Mouse (Mus musculus): Measurements from ENCODE around the gene Gm21830. TPM values are rescaled to one million over a fixed set of nuclear protein-coding genes. Genes with fewer than 3 reads are reported as not detected.
"Not testable (repeated sequence)": the region's sequence is repeated elsewhere in the genome, so short reads cannot be mapped to it uniquely, and the experiment has no call there.

Gene Gm21830
- polyA plus RNA-seq, 1 experiment from 2014 or later = not detected

DNA sequence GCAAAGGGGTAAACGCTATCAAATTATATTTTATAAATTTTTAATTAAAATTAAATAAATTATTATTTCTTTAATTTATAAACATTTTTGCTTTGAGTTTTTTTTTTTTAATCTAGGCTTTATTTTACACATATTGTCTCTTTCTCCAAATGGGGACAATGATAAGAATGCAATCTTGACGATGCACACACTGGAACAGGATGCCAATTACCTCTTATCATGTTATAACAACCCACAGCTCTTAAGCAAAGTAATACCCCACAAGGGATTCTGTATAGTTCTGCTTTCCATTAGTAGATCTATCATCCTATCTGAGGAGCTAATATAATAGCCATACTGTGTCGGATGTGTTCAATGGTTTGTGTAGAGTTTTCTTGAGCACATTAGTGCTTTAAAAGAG is 47.3 kb downstream of the Gm21830 start:
- H3K27me3 ChIP-seq (ENCODE audit: insufficient read depth, low read length) = no peaks in the 10 kb centered on the region
- ATAC-seq (ENCODE audit: low FRiP score, low TSS enrichment) = no peak
- no peak overlapping the region for H3K4me3 ChIP-seq (ENCODE audit: low read length)
- no peak overlapping the region for H3K4me2 ChIP-seq (replicated peaks; ENCODE audit: low read depth, low read length)
- WGBS = 92% methylated on average over 3 of the region's 3 CpGs
- no peak overlapping the region for H3K27ac ChIP-seq (ENCODE audit: low read length)
- H3K9ac ChIP-seq (replicated peaks; ENCODE audit: low read length) = no peak overlapping the region
- no peaks in the 10 kb centered on the region for H3K36me3 ChIP-seq (ENCODE audit: insufficient read depth, low read length)
- H3K4me1 ChIP-seq (ENCODE audit: insufficient read depth, low read length) = no peaks in the 10 kb centered on the region
- no peaks in the 10 kb centered on the region; the same call in 1 of the 2 replicates for H3K9me3 ChIP-seq (ENCODE audit: low read length)

DNA sequence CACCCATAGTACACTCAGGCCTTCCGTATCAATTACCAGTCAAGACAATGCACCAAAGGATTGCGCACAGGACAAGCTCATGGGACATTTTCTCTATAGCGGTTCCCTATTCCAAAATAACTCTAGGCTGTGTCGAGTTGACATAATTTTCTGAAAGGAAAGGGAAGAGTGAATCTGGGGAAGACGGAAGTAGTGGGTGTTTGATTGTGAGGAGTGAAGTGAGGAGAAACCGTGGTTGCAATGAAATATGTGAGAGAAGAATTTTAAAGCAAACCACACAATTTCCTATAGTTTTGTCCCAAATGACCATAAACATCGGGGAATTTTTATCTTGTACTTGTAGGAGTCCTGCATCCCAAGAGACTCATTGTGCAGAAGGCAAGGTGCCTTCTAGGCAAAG is 53.5 kb downstream of the Gm21830 start:
- H3K9me3 ChIP-seq (ENCODE audit: low read length) = no peaks in the 10 kb centered on the region
- no peaks in the 10 kb centered on the region for H3K36me3 ChIP-seq (ENCODE audit: insufficient read depth, low read length)
- no peak overlapping the region for H3K4me2 ChIP-seq (replicated peaks; ENCODE audit: low read depth, low read length)
- WGBS = 86% methylated on average over 7 of the region's 7 CpGs
- no peak for ATAC-seq (ENCODE audit: low FRiP score, low TSS enrichment)
- H3K4me3 ChIP-seq (ENCODE audit: low read length) = no peak overlapping the region
- H3K4me1 ChIP-seq (ENCODE audit: insufficient read depth, low read length) = no peaks in the 10 kb centered on the region
- no peak overlapping the region for H3K9ac ChIP-seq (replicated peaks; ENCODE audit: low read length)
- no peaks in the 10 kb centered on the region for H3K27me3 ChIP-seq (ENCODE audit: insufficient read depth, low read length)
- H3K27ac ChIP-seq (ENCODE audit: low read length) = no peak overlapping the region

DNA sequence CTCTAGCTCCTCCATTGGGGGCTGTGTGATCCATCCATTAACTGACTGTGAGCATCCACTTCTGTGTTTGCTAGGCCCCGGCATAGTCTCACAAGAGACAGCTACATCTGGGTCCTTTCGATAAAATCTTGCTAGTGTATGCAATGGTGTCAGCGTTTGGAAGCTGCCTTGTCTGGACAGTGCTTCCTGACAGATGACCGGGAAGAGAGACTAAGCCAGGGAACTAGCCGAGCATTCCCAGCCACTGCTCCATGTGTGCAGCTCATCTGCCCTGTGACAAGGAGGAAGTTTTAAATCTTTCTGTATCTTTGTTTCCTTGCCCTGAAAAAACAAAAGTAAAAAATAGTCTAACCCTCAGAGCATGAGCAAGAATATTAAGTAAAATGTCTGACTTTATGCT is 56.5 kb downstream of the Gm21830 start:
- H3K4me3 ChIP-seq (ENCODE audit: low read length); H3K36me3 ChIP-seq (ENCODE audit: insufficient read depth, low read length); H3K9me3 ChIP-seq (ENCODE audit: low read length); H3K9ac ChIP-seq (replicated peaks; ENCODE audit: low read length); H3K4me1 ChIP-seq (ENCODE audit: insufficient read depth, low read length); H3K27me3 ChIP-seq (ENCODE audit: insufficient read depth, low read length); H3K4me2 ChIP-seq (replicated peaks; ENCODE audit: low read depth, low read length); H3K27ac ChIP-seq (ENCODE audit: low read length): not testable (repeated sequence)
- 52% methylated on average over 5 of the region's 5 CpGs for WGBS
- peak; percentile 80; the same call in 1 of the 2 replicates for ATAC-seq (ENCODE audit: low FRiP score, low TSS enrichment)

DNA sequence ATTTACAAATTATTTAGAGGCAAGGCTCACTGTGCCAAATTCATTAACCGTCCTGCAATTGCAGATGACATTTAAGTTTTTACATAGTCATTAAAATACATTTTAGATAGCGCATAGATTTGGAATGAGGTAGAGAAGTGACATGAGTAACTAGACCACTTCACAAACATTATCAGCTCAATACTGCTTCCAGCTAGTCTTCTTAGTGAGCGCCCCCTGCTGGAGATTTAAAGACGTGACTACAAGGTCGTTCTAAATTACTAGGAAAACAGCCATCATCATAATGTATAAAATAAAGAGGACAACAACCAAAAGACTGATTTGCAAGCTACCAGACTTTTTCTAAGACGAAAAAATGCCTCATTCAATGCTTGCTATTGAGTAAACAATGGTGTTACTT is 64.2 kb downstream of the Gm21830 start:
- Histone ChIP-seq H3K4me2 (replicated peaks; ENCODE audit: low read depth, low read length) (no peak overlapping the region), H3K27ac (ENCODE audit: low read length) (no peak overlapping the region), H3K4me1 (ENCODE audit: insufficient read depth, low read length) (no peaks in the 10 kb centered on the region), H3K4me3 (ENCODE audit: low read length) (no peak overlapping the region), H3K9ac (replicated peaks; ENCODE audit: low read length) (no peak overlapping the region), H3K36me3 (ENCODE audit: insufficient read depth, low read length) (no peaks in the 10 kb centered on the region), H3K27me3 (ENCODE audit: insufficient read depth, low read length) (no peaks in the 10 kb centered on the region), H3K9me3 (ENCODE audit: low read length) (no peaks in the 10 kb centered on the region)
- 15% methylated on average over 6 of the region's 6 CpGs for WGBS
- ATAC-seq (ENCODE audit: low FRiP score, low TSS enrichment) = no peak

DNA sequence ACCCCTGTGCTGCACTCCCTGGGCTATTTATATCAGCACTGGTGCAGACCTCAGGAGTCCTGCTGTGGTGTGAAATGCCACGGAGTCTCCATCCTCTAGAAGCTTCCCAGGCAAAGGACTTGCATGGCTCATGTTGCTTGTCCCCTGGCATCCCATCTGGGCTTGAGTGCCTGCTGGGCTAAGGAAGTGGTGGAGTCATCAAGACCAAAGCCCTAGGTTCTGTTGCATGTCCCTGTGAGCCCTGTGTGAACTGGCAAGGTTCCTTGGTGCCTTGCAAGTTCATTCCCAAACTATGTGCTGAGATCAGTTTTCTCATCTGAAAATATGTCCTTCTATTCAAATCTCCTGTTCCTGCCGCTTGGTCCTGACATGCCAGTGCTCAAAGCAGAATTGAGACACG is 67.5 kb downstream of the Gm21830 start:
- no peak overlapping the region for H3K9ac ChIP-seq (replicated peaks; ENCODE audit: low read length)
- H3K36me3 ChIP-seq (ENCODE audit: insufficient read depth, low read length) = no peaks in the 10 kb centered on the region
- H3K27ac ChIP-seq (ENCODE audit: low read length) = no peak overlapping the region
- no peak overlapping the region for H3K4me3 ChIP-seq (ENCODE audit: low read length)
- H3K4me1 ChIP-seq (ENCODE audit: insufficient read depth, low read length) = no peaks in the 10 kb centered on the region
- no peaks in the 10 kb centered on the region for H3K27me3 ChIP-seq (ENCODE audit: insufficient read depth, low read length)
- H3K9me3 ChIP-seq (ENCODE audit: low read length) = no peaks in the 10 kb centered on the region
- WGBS = 68% methylated on average over 3 of the region's 3 CpGs
- H3K4me2 ChIP-seq (replicated peaks; ENCODE audit: low read depth, low read length) = no peak overlapping the region
- ATAC-seq (ENCODE audit: low FRiP score, low TSS enrichment) = no peak

Other genes starting within 250 kb of the Gm21830 start
- not detected in 2 replicates for gene Gm26727, start 19.5 kb downstream of the Gm21830 start, polyA plus RNA-seq (2015; fragmentation: Nextera tagmentation; extraction: Ambion mirVana)
- gene Xirp2, start 32.3 kb downstream of the Gm21830 start, polyA plus RNA-seq (2015; fragmentation: Nextera tagmentation; extraction: Ambion mirVana) = 0.01 TPM in 1 of 2 replicates, not detected in the other
- gene B3galt1, start 152.1 kb downstream of the Gm21830 start, polyA plus RNA-seq (2015; fragmentation: Nextera tagmentation; extraction: Ambion mirVana) = 4.9 and 7.4 TPM in 2 replicates